Mouse (Mus musculus) stomach, embryonic 14.5 days (tissue): ENCODE measurements at regions not wholly inside any gene's neighbourhood (a gene's known extent, or its start where the extent isn't known, plus 50 kb on each side); places are given as distances from the start of the nearest gene placed in this dataset.

ENCODE experiments used
- ATAC-seq: fragments of 200-750 bp; cut with Nextera tagmentation; 2 replicates; pipeline ENCODE4 v1.8.0; 2017; ENCODE audit warnings: low read depth, moderate TSS enrichment; ENCODE audit not compliant: insufficient number of reproducible peaks, insufficient read depth, low FRiP score
- H3K27ac ChIP-seq: fragments of 300-500 bp; sonication (generic); 2 replicates; pipeline ENCODE4 v1.5.1; 2014; ENCODE audit warnings: mild to moderate bottlenecking, low read length, moderate library complexity, mixed read lengths
- H3K27me3 ChIP-seq: fragments of 300-500 bp; sonication (generic); 2 replicates; pipeline ENCODE4 v1.6.1; 2014; ENCODE audit warnings: low read length, control low read depth, mixed read lengths; ENCODE audit not compliant: control insufficient read depth, insufficient read depth
- H3K36me3 ChIP-seq: fragments of 300-500 bp; sonication (generic); 2 replicates; pipeline ENCODE4 v1.6.1; 2014; ENCODE audit warnings: mild to moderate bottlenecking, control low read depth, low read length, moderate library complexity, mixed read lengths; ENCODE audit not compliant: control insufficient read depth, insufficient read depth
- H3K4me1 ChIP-seq: fragments of 300-500 bp; sonication (generic); 2 replicates; pipeline ENCODE4 v1.6.1; 2014; ENCODE audit warnings: low read length, control low read depth, mixed read lengths; ENCODE audit not compliant: control insufficient read depth, insufficient read depth
- H3K4me2 ChIP-seq: fragments of 300-500 bp; sonication (generic); replicated peaks from 2 replicates; pipeline ENCODE4 v1.6.1; 2014; ENCODE audit warnings: low read depth, low read length, control low read depth
- H3K4me3 ChIP-seq: fragments of 300-500 bp; sonication (generic); 2 replicates; pipeline ENCODE4 v1.5.1; 2014; ENCODE audit warnings: low read depth, low read length, control low read depth
- H3K9ac ChIP-seq: fragments of 300-500 bp; sonication (generic); replicated peaks from 2 replicates; pipeline ENCODE4 v1.6.1; 2014; ENCODE audit warnings: low read depth, mild to moderate bottlenecking, control low read depth, low read length, moderate library complexity, mixed read lengths
- H3K9me3 ChIP-seq: fragments of 300-500 bp; sonication (generic); 2 replicates; pipeline ENCODE4 v1.6.1; 2016; ENCODE audit warnings: low read depth, low read length, control low read depth; ENCODE audit not compliant: control insufficient read depth
- WGBS: fragments of 180-500 bp; shearing (Covaris S2); extraction: QIAGEN DNeasy Blood & Tissue Kit; methylation state at CpG from one replicate; pipeline ENCODE4 v1.1.7; 2014; 5-methylcytosine and 5-hydroxymethylcytosine counted together

- no peak overlapping the region for H3K4me2 ChIP-seq
These were observed 117.9 kb upstream of the Apob start for GRCm38 (mm10) chr12:7859533-7859932.

GRCm38 (mm10) chr12:7870004-7870403 is 107.4 kb upstream of the Apob start:
- no peak overlapping the region for H3K4me2 ChIP-seq
- no peaks in the 10 kb centered on the region for H3K36me3 ChIP-seq
- H3K9ac ChIP-seq, result no peak overlapping the region
- no peak overlapping the region for H3K4me3 ChIP-seq
- no peak for ATAC-seq
- WGBS, result 45% methylated on average over 3 of the region's 3 CpGs
- no peaks in the 10 kb centered on the region for H3K9me3 ChIP-seq
- H3K27ac ChIP-seq, result no peak overlapping the region
- H3K27me3 ChIP-seq, result no peaks in the 10 kb centered on the region
- peaks cover 4% of the 10 kb centered on the region; the same call in 1 of the 2 replicates for H3K4me1 ChIP-seq

More at GRCm38 (mm10) chr12:7859533-7859932, 117.9 kb upstream of the Apob start:
- ATAC-seq, result no peak
- Histone ChIP-seq H3K9ac (no peak overlapping the region), H3K27ac (no peak overlapping the region), H3K36me3 (no peaks in the 10 kb centered on the region), H3K27me3 (no peaks in the 10 kb centered on the region), H3K4me1 (no peaks in the 10 kb centered on the region), H3K4me3 (no peak overlapping the region), H3K9me3 (no peaks in the 10 kb centered on the region)
- 83% methylated on average over 28 of the region's 28 CpGs for WGBS

- no peaks in the 10 kb centered on the region for H3K9me3 ChIP-seq
- peaks cover 4% of the 10 kb centered on the region; the same call in 1 of the 2 replicates for H3K4me1 ChIP-seq
- no peaks in the 10 kb centered on the region for H3K36me3 ChIP-seq
- ATAC-seq, result peak; percentile 46; the same call in 1 of the 2 replicates
- no peak overlapping the region for H3K27ac ChIP-seq
- H3K9ac ChIP-seq, result no peak overlapping the region
- 44% methylated on average over 5 of the region's 5 CpGs for WGBS
- no peak overlapping the region for H3K4me3 ChIP-seq
- H3K27me3 ChIP-seq, result no peaks in the 10 kb centered on the region
- H3K4me2 ChIP-seq, result no peak overlapping the region
These were observed 107.0 kb upstream of the Apob start for GRCm38 (mm10) chr12:7870473-7870872.

- WGBS, result 67% methylated on average over 2 of the region's 2 CpGs
- H3K4me3 ChIP-seq, result no peak overlapping the region
- H3K9ac ChIP-seq, result no peak overlapping the region
- H3K36me3 ChIP-seq, result no peaks in the 10 kb centered on the region
- H3K9me3 ChIP-seq, result no peaks in the 10 kb centered on the region
- no peak overlapping the region for H3K4me2 ChIP-seq
- no peak for ATAC-seq
- no peak overlapping the region for H3K27ac ChIP-seq
- H3K4me1 ChIP-seq, result peaks cover 4% of the 10 kb centered on the region; the same call in 1 of the 2 replicates
- H3K27me3 ChIP-seq, result no peaks in the 10 kb centered on the region
These were observed 102.0 kb upstream of the Apob start for GRCm38 (mm10) chr12:7875454-7875853.

GRCm38 (mm10) chr12:7876302-7877063 is 101.0 kb upstream of the Apob start:
- Histone ChIP-seq H3K36me3 (no peaks in the 10 kb centered on the region), H3K4me2 (no peak overlapping the region), H3K27ac (no peak overlapping the region), H3K9ac (no peak overlapping the region), H3K4me1 (no peaks in the 10 kb centered on the region), H3K27me3 (no peaks in the 10 kb centered on the region), H3K4me3 (no peak overlapping the region), H3K9me3 (no peaks in the 10 kb centered on the region)
- ATAC-seq, result no peak
- 85% methylated on average over 11 of the region's 11 CpGs for WGBS

- Histone ChIP-seq H3K4me3 (no peak overlapping the region), H3K27ac (no peak overlapping the region), H3K4me1 (no peaks in the 10 kb centered on the region), H3K4me2 (no peak overlapping the region), H3K36me3 (no peaks in the 10 kb centered on the region), H3K9ac (no peak overlapping the region), H3K27me3 (no peaks in the 10 kb centered on the region), H3K9me3 (no peaks in the 10 kb centered on the region)
- no peak for ATAC-seq
- 74% methylated on average over 5 of the region's 5 CpGs for WGBS
These were observed 98.7 kb upstream of the Apob start for GRCm38 (mm10) chr12:7878761-7879160.

GRCm38 (mm10) chr12:7896156-7896555 is 81.3 kb upstream of the Apob start:
- no peak overlapping the region for H3K4me3 ChIP-seq
- H3K27ac ChIP-seq, result no peak overlapping the region
- H3K36me3 ChIP-seq, result no peaks in the 10 kb centered on the region
- no peaks in the 10 kb centered on the region for H3K27me3 ChIP-seq
- 48% methylated on average over 2 of the region's 2 CpGs for WGBS
- no peak overlapping the region for H3K9ac ChIP-seq
- H3K4me1 ChIP-seq, result no peaks in the 10 kb centered on the region
- H3K9me3 ChIP-seq, result no peaks in the 10 kb centered on the region
- no peak for ATAC-seq
- no peak overlapping the region for H3K4me2 ChIP-seq

GRCm38 (mm10) chr12:7905329-7905728 is 72.1 kb upstream of the Apob start:
- no peak for ATAC-seq
- no peak overlapping the region for H3K27ac ChIP-seq
- H3K36me3 ChIP-seq, result no peaks in the 10 kb centered on the region
- H3K9me3 ChIP-seq, result no peaks in the 10 kb centered on the region
- WGBS, result 90% methylated on average over 2 of the region's 2 CpGs
- H3K9ac ChIP-seq, result no peak overlapping the region
- no peaks in the 10 kb centered on the region for H3K27me3 ChIP-seq
- no peak overlapping the region for H3K4me2 ChIP-seq
- H3K4me3 ChIP-seq, result no peak overlapping the region
- no peaks in the 10 kb centered on the region for H3K4me1 ChIP-seq

- Histone ChIP-seq H3K27ac (no peak overlapping the region), H3K9me3 (no peaks in the 10 kb centered on the region), H3K4me3 (no peak overlapping the region), H3K4me1 (no peaks in the 10 kb centered on the region), H3K9ac (no peak overlapping the region), H3K36me3 (no peaks in the 10 kb centered on the region), H3K27me3 (no peaks in the 10 kb centered on the region), H3K4me2 (no peak overlapping the region)
- ATAC-seq, result no peak
- WGBS, result 54% methylated on average over 2 of the region's 2 CpGs
These were observed 70.6 kb upstream of the Apob start for GRCm38 (mm10) chr12:7906831-7907230.
